Mouse (Mus musculus) liver, postnatal 0 days (tissue): ENCODE results near the gene Atp7b.

Source experiments
- CTCF ChIP-seq: sonication (generic); IDR thresholded peaks from 2 replicates; pipeline ENCODE4 v1.5.1; 2016; ENCODE audit warnings: antibody characterized with exemption, low read depth
- EP300 ChIP-seq: IDR thresholded peaks from 2 replicates; pipeline ENCODE4 v1.6.1; 2016; ENCODE audit warnings: antibody characterized with exemption, low read depth, mild to moderate bottlenecking

GRCm38 (mm10) chr8:22042515-22042914, 17.6 kb downstream of the Atp7b start:
- TF ChIP-seq CTCF: no peak
- TF ChIP-seq EP300: no peak
